Mouse (Mus musculus) neural tube, embryonic 15.5 days (tissue): ENCODE results near the gene Urm1. TPM values are rescaled to one million over a fixed set of nuclear protein-coding genes. Genes with fewer than 3 reads are reported as not detected.

Source experiments
- ATAC-seq: fragments of 200-750 bp; cut with Nextera tagmentation; 2 replicates; pipeline ENCODE4 v1.8.0; 2017; ENCODE audit warnings: mild to moderate bottlenecking, moderate TSS enrichment, moderate library complexity; ENCODE audit not compliant: low FRiP score
- H3K27ac ChIP-seq: fragments of 300-500 bp; sonication (generic); replicated peaks from 2 replicates; pipeline ENCODE4 v1.5.1; 2015; ENCODE audit warnings: mild to moderate bottlenecking, inconsistent platforms
- H3K27me3 ChIP-seq: fragments of 300-500 bp; sonication (generic); replicated peaks from 2 replicates; pipeline ENCODE4 v1.6.1; 2015; ENCODE audit warnings: inconsistent platforms
- H3K36me3 ChIP-seq: fragments of 300-500 bp; sonication (generic); 2 replicates; pipeline ENCODE4 v1.6.1; 2015; ENCODE audit warnings: inconsistent platforms
- H3K4me1 ChIP-seq: fragments of 300-500 bp; sonication (generic); 2 replicates; pipeline ENCODE4 v1.6.1; 2015; ENCODE audit warnings: inconsistent platforms
- H3K4me2 ChIP-seq: fragments of 300-500 bp; sonication (generic); 2 replicates; pipeline ENCODE4 v1.6.1; 2015; ENCODE audit warnings: inconsistent platforms, mild to moderate bottlenecking, moderate library complexity
- H3K4me3 ChIP-seq: fragments of 300-500 bp; sonication (generic); replicated peaks from 2 replicates; pipeline ENCODE4 v1.5.1; 2015; ENCODE audit warnings: mild to moderate bottlenecking, inconsistent platforms
- H3K9ac ChIP-seq: fragments of 300-500 bp; sonication (generic); replicated peaks from 2 replicates; pipeline ENCODE4 v1.6.1; 2015; ENCODE audit warnings: mild to moderate bottlenecking, inconsistent platforms
- H3K9me3 ChIP-seq: fragments of 300-500 bp; sonication (generic); replicated peaks from 2 replicates; pipeline ENCODE4 v1.6.1; 2016; ENCODE audit warnings: inconsistent platforms
- WGBS: fragments of 180-500 bp; shearing (Covaris S2); methylation state at CpG from one replicate; pipeline ENCODE4 v1.1.7; 2015; ENCODE audit warnings: mixed read lengths; 5-methylcytosine and 5-hydroxymethylcytosine counted together
- polyA plus RNA-seq: library from polyadenylated mRNA; unstranded; fragments of >200 nt; fragmentation: Nextera tagmentation; extraction: Ambion mirVana; gene quantifications from 2 replicates; pipeline ENCODE4 v1.2.1, GENCODE M21; 2015

Gene Urm1
- polyA plus RNA-seq, 1 experiment from 2014 or later, result 28.3 TPM

- peak overlapping the region; percentile 74 for H3K4me2 ChIP-seq
- ATAC-seq, result peak; percentile 79; the same call in 1 of the 2 replicates
- H3K27me3 ChIP-seq, result no peaks in the 10 kb centered on the region
- H3K36me3 ChIP-seq, result peaks cover 36% of the 10 kb centered on the region
- H3K4me1 ChIP-seq, result peaks cover 21% of the 10 kb centered on the region
- peak overlapping the region; percentile 96 for H3K9ac ChIP-seq
- H3K27ac ChIP-seq, result peak overlapping the region; percentile 95
- H3K9me3 ChIP-seq, result no peaks in the 10 kb centered on the region
- under 1% methylated on average over 30 of the region's 39 CpGs for WGBS
- H3K4me3 ChIP-seq, result peak overlapping the region; percentile 90
These were observed 17.1 kb upstream of the Urm1 start for GRCm38 (mm10) chr2:29802827-29803201.

DNA sequence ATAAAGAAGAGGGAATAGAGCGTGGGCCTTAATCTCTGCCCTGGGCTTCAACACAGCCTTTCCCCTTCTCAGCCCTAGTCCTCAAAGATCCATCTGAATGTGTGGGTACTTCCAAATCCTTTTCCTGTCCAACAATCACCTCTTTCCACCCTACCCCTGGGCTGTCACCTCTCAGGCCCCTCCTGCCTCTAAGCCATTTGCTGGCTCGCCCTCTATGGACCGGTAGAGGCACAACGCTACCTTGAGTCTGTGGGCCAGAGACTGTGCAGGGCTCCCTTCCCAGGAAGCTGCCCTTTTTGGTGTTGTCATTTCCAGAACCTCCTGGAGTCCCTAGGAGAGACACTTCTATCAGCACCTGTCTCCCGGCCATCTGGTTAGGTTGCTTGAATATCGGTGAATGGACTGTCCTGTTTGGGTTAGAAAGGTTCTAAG lies 16.5 kb upstream of the Urm1 start:
- Histone ChIP-seq H3K4me2 (peak overlapping the region; percentile 74), H3K9me3 (no peaks in the 10 kb centered on the region), H3K27ac (peak overlapping the region; percentile 95), H3K4me1 (peaks cover 21% of the 10 kb centered on the region), H3K4me3 (peak overlapping the region; percentile 90), H3K27me3 (no peaks in the 10 kb centered on the region), H3K36me3 (peaks cover 41% of the 10 kb centered on the region), H3K9ac (peak overlapping the region; percentile 96)
- ATAC-seq, result peak; percentile 46; the same call in 1 of the 2 replicates
- 20% methylated on average over 6 of the region's 6 CpGs for WGBS

GRCm38 (mm10) chr2:29815678-29816371 lies 4.0 kb upstream of the Urm1 start:
- 90% methylated on average over 11 of the region's 11 CpGs for WGBS
- no peak for ATAC-seq
- Histone ChIP-seq H3K27ac (no peak overlapping the region), H3K4me1 (peaks cover 20% of the 10 kb centered on the region), H3K9me3 (no peaks in the 10 kb centered on the region), H3K9ac (no peak overlapping the region), H3K36me3 (peaks cover 63% of the 10 kb centered on the region), H3K4me3 (no peak overlapping the region), H3K4me2 (no peak overlapping the region), H3K27me3 (no peaks in the 10 kb centered on the region)

DNA sequence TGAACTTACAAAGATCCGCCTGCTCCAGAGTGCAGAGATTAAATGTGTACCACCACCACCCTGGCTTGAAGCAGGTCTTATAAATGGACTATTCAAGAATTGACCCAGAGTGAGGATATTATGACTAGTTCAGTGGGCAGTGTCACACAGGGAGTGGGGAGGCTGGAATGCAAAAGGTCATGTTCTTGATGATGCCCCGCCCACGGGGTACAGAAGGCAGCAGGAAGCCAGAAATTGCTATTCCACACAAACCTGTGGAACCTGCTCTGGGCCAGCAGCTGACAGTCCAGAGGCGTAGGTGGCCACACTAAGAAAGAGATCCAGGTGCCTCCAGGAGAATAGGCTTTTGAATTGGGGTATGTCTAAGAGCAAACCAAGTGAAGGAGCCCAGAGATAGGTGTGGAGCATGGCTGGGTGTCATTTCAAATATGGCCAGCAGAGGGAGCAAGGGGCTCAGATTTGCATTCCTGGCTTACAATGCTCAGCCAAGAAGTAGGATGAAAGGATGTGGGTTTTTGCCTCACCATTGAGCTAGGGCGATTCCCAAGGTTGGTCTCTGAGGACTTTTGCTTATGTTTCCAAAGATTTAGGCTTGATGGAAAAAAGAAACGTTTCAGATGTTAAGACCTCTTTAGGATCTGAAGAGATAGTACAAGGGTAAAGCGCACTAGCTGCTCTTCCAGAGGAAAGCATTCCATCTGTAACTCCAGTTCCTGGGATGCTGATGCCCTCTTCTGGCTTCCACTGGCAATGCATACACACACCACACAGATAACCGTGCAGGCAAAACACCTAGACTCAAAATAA lies 2.2 kb upstream of the Urm1 start:
- H3K36me3 ChIP-seq, result peaks cover 45% of the 10 kb centered on the region
- peak overlapping the region; percentile 20; the same call in 1 of the 2 replicates for H3K4me3 ChIP-seq

DNA sequence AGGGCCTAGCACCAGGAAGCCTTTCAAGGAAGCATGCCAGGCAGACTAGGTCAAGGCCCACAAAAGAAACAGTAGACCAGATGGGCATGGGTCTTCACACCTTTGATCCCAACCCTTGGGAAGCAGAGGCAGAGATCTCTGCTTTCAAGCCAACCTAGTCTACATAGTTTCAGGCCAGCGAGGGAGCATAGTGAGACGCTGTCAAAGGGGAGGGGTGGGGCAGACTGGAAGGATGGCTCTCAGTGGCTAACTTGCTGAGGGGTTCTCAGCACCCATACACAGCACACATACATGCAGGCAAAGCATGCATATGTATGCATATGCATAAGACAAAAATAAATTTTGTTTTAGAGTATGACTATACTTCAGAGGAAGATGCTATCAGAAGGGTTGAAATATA lies 512 bp upstream of the Urm1 start:
- WGBS, result 13% methylated on average over 2 of the region's 2 CpGs
- Histone ChIP-seq H3K4me1 (peaks cover 25% of the 10 kb centered on the region), H3K36me3 (peaks cover 27% of the 10 kb centered on the region), H3K4me3 (peak overlapping the region; percentile 45), H3K4me2 (peak overlapping the region; percentile 76), H3K9me3 (no peaks in the 10 kb centered on the region), H3K9ac (no peak overlapping the region; the same call in 1 of the 2 replicates), H3K27me3 (no peaks in the 10 kb centered on the region), H3K27ac (peak overlapping the region; percentile 93)
- no peak for ATAC-seq

More for the DNA sequence above, 2.2 kb upstream of the Urm1 start:
- peak overlapping the region; percentile 79 for H3K27ac ChIP-seq
- H3K4me1 ChIP-seq, result peaks cover 25% of the 10 kb centered on the region
- no peaks in the 10 kb centered on the region for H3K27me3 ChIP-seq
- no peak overlapping the region for H3K9ac ChIP-seq
- peak; percentile 71 for ATAC-seq
- peak overlapping the region; percentile 45 for H3K4me2 ChIP-seq
- 35% methylated on average over 8 of the region's 8 CpGs for WGBS
- H3K9me3 ChIP-seq, result no peaks in the 10 kb centered on the region

GRCm38 (mm10) chr2:29826318-29826925 lies 6.5 kb downstream of the Urm1 start:
- Histone ChIP-seq H3K27me3 (no peaks in the 10 kb centered on the region), H3K4me2 (peak overlapping the region; percentile 67), H3K4me3 (peak overlapping the region; percentile 78), H3K36me3 (0 out of 2 replicates have a peak, but pooled peaks cover 3% of the 10 kb centered on the region), H3K9me3 (no peaks in the 10 kb centered on the region), H3K27ac (peak overlapping the region; percentile 96), H3K4me1 (peaks cover 19% of the 10 kb centered on the region), H3K9ac (peak overlapping the region; percentile 81)
- 7% methylated on average over 11 of the region's 11 CpGs for WGBS
- ATAC-seq, result peak; percentile 60

DNA sequence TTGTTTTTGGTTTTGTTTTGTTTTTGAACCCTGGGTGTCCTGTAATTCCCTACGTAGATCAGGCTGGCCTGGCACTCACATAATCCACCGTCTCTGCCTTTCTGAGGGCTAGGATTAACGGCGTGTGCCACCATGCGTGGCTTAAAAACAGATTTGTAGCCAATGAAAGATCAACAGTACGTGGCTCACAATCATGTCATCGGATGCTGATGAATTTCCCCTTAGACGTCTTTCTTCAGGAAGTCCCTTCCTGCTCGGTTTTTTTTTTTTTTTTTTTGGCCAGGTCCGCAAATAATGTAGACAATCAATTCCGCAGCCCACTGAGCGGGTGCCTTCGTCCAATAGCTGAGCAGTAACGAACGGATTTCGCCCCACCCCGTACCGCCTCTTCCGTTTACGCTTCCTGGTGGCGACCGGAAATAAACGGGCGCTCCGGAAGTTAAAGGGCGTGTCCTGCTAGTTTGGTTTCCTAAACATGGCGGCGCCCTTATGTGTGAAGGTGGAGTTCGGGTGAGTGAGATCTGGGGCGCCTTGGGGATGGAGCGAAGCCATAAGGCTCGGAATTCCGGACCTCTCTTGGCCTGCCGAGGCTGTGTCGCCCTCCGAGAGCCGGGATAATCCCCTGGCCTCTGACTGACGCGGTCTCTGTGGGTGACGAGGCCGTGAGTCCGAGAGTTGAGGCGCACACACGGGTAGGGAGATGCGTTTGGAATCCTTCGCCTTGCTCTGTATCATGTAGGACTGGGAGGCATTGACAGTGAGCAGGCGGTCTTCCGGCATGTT lies 7.2 kb downstream of the Urm1 start:
- WGBS, result under 1% methylated on average over 47 of the region's 48 CpGs
- peak overlapping the region; percentile 88 for H3K4me2 ChIP-seq
- H3K9me3 ChIP-seq, result no peaks in the 10 kb centered on the region
- peak overlapping the region; percentile 78 for H3K4me3 ChIP-seq
- H3K4me1 ChIP-seq, result peaks cover 19% of the 10 kb centered on the region
- H3K36me3 ChIP-seq, result 0 out of 2 replicates have a peak, but pooled peaks cover 3% of the 10 kb centered on the region
- H3K9ac ChIP-seq, result peak overlapping the region; percentile 81
- no peaks in the 10 kb centered on the region for H3K27me3 ChIP-seq
- peak overlapping the region; percentile 96 for H3K27ac ChIP-seq
- peak; percentile 97 for ATAC-seq

- no peak for ATAC-seq
- H3K9ac ChIP-seq, result peak overlapping the region; percentile 73
- H3K36me3 ChIP-seq, result peaks cover 5% of the 10 kb centered on the region; the same call in 1 of the 2 replicates
- no peaks in the 10 kb centered on the region for H3K27me3 ChIP-seq
- WGBS, result 6% methylated on average over 12 of the region's 12 CpGs
- H3K9me3 ChIP-seq, result no peaks in the 10 kb centered on the region
- H3K27ac ChIP-seq, result peak overlapping the region; percentile 73
- H3K4me2 ChIP-seq, result peak overlapping the region; percentile 88
- peak overlapping the region; percentile 78 for H3K4me3 ChIP-seq
- H3K4me1 ChIP-seq, result peaks cover 19% of the 10 kb centered on the region
These were observed 7.8 kb downstream of the Urm1 start for GRCm38 (mm10) chr2:29827709-29828024.

DNA sequence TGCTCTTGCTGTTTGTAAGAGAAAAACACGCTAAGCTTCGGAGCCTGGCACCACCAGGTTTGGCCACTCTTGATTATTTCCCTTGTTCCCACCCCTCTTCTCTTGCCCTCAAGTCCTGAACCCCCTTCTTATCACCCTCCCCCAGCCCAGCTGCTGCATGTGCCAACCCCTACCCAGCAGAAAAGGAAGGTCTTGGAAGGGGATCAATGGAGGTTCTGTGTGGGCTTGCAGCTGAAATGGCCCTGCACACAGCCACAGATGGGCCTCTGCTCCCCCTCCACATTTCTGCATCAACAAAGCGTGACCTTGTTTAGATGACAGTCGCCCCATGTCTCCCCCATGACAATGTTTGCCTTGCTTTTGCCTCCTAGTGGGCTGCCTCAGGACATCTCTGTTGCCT lies 11.2 kb downstream of the Urm1 start:
- H3K27me3 ChIP-seq, result no peaks in the 10 kb centered on the region
- H3K9me3 ChIP-seq, result no peaks in the 10 kb centered on the region
- no peak overlapping the region for H3K4me2 ChIP-seq
- peaks cover 18% of the 10 kb centered on the region; the same call in 1 of the 2 replicates for H3K36me3 ChIP-seq
- H3K27ac ChIP-seq, result no peak overlapping the region
- no peak overlapping the region for H3K9ac ChIP-seq
- H3K4me1 ChIP-seq, result peaks cover 19% of the 10 kb centered on the region
- 91% methylated on average over 4 of the region's 4 CpGs for WGBS
- ATAC-seq, result no peak
- H3K4me3 ChIP-seq, result no peak overlapping the region

DNA sequence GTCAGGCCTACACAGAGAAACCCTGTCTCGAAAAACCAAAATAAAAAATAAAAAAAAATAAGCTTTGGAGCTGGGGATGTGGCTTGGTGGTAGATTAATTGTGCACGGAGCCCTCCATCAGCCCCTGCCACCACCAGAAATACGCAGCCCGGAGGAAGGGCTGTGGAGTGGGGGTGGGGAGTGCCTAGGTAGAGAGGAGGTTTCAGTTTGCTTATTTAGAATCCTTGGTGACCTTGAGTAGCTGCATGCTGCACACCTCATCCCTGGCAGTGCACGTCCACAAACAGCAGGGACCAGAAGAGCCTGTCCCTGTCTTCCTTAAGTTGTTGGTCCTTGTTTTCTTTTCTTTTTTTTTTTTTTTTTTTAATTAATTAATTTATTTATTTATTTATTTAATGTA lies 13.9 kb downstream of the Urm1 start:
- H3K9me3 ChIP-seq, result no peaks in the 10 kb centered on the region
- no peak overlapping the region for H3K4me2 ChIP-seq
- no peak overlapping the region for H3K9ac ChIP-seq
- 94% methylated on average over 5 of the region's 5 CpGs for WGBS
- H3K36me3 ChIP-seq, result peaks cover 18% of the 10 kb centered on the region; the same call in 1 of the 2 replicates
- no peak overlapping the region for H3K27ac ChIP-seq
- H3K27me3 ChIP-seq, result no peaks in the 10 kb centered on the region
- peaks cover 5% of the 10 kb centered on the region; the same call in 1 of the 2 replicates for H3K4me1 ChIP-seq
- ATAC-seq, result no peak
- no peak overlapping the region for H3K4me3 ChIP-seq

GRCm38 (mm10) chr2:29835391-29835899 lies 15.6 kb downstream of the Urm1 start:
- WGBS, result 6% methylated on average over 2 of the region's 2 CpGs

More at GRCm38 (mm10) chr2:29835391-29835899, 15.6 kb downstream of the Urm1 start:
- Histone ChIP-seq H3K27me3 (no peaks in the 10 kb centered on the region), H3K4me3 (no peak overlapping the region), H3K4me1 (peaks cover 19% of the 10 kb centered on the region), H3K9me3 (no peaks in the 10 kb centered on the region), H3K4me2 (no peak overlapping the region), H3K36me3 (peaks cover 15% of the 10 kb centered on the region; the same call in 1 of the 2 replicates), H3K27ac (peak overlapping the region; percentile 42), H3K9ac (no peak overlapping the region)
- ATAC-seq, result no peak
